Mouse (Mus musculus): ENCODE data around the gene Tle6.

DNA sequence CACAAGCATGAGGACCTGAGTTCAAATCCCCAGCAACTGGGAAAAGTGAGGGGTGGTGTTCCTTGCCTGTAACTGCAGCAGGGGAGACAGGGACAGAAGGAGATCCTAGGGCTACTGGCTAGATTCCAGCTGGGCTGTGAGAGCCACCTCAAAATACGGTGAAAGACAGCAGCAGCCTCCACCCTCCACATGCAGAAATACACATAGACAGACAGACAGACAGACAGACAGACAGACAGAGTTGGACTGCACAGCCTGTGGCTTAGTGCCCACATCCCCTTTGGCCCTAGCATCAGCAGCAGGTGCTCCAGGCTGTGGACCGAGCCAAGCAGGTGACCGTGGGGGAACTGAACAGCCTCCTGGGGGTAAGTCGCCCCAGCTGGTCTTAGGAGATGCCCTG is 20.9 kb downstream of the Tle6 start:
- TF ChIP-seq ZNF384 (IDR thresholded peaks at IDR 0.05; ENCODE audit: low read depth, low read length): no peak
- no peak for TF ChIP-seq CHD1 (IDR thresholded peaks at IDR 0.05; ENCODE audit: low read depth, low read length)
- TF ChIP-seq MYC (IDR thresholded peaks at IDR 0.05; ENCODE audit: low read depth, low read length): no peak
- TF ChIP-seq EP300 (IDR thresholded peaks at IDR 0.05; ENCODE audit: low read depth in 1 of 2, low read length in 2 of 2): no peak
- no peak for TF ChIP-seq GABPA (IDR thresholded peaks at IDR 0.05; ENCODE audit: low read depth, low read length)
- TF ChIP-seq JUND (IDR thresholded peaks at IDR 0.05; ENCODE audit: low read depth, low read length): no peak
- no peak for TF ChIP-seq CTCF (IDR thresholded peaks at IDR 0.05 in 2 of 3, conservative IDR thresholded peaks at IDR 0.05 in 1 of 3; ENCODE audit: control insufficient read depth in 1 of 3, insufficient read depth in 1 of 3, low read depth in 2 of 3, low read length in 3 of 3, poor library complexity in 1 of 3, severe bottlenecking in 1 of 3)
- TF ChIP-seq POLR2A (IDR thresholded peaks at IDR 0.05; ENCODE audit: control insufficient read depth in 1 of 2, insufficient read depth in 1 of 2, low read depth in 1 of 2, low read length in 2 of 2, poor library complexity in 1 of 2): no peak
- TF ChIP-seq USF1 (IDR thresholded peaks at IDR 0.05; ENCODE audit: low read depth, low read length): no peak
- no peak for TF ChIP-seq BHLHE40 (IDR thresholded peaks at IDR 0.05; ENCODE audit: borderline replicate concordance, low read depth, low read length)
- TF ChIP-seq ETS1 (IDR thresholded peaks at IDR 0.05; ENCODE audit: low read depth, low read length): no peak
- no peak for TF ChIP-seq ZMIZ1 (IDR thresholded peaks at IDR 0.05; ENCODE audit: low read depth, low read length)
- no peak for TF ChIP-seq SMC3 (IDR thresholded peaks at IDR 0.05; ENCODE audit: low read depth, low read length)
